Mouse (Mus musculus) hindbrain, embryonic 15.5 days (tissue): ENCODE results near the gene Col4a3. TPM values are rescaled to one million over a fixed set of nuclear protein-coding genes. Genes with fewer than 3 reads are reported as not detected.

Source experiments
- ATAC-seq: fragments of 200-750 bp; cut with Nextera tagmentation; 2 replicates; pipeline ENCODE4 v1.8.0; 2017; ENCODE audit warnings: low read depth, moderate number of reproducible peaks, moderate TSS enrichment; ENCODE audit not compliant: low FRiP score
- H3K27ac ChIP-seq: fragments of 300-500 bp; sonication (generic); replicated peaks from 2 replicates; pipeline ENCODE4 v1.5.1; 2015; ENCODE audit warnings: mild to moderate bottlenecking, inconsistent platforms
- H3K27me3 ChIP-seq: fragments of 300-500 bp; sonication (generic); 2 replicates; pipeline ENCODE4 v1.6.1; 2015; ENCODE audit warnings: control low read depth, inconsistent platforms
- H3K36me3 ChIP-seq: fragments of 300-500 bp; sonication (generic); 2 replicates; pipeline ENCODE4 v1.6.1; 2015; ENCODE audit warnings: control low read depth, inconsistent platforms
- H3K4me1 ChIP-seq: fragments of 300-500 bp; sonication (generic); replicated peaks from 2 replicates; pipeline ENCODE4 v1.6.1; 2015; ENCODE audit warnings: control low read depth, inconsistent platforms
- H3K4me2 ChIP-seq: fragments of 300-500 bp; sonication (generic); 2 replicates; pipeline ENCODE4 v1.6.1; 2015; ENCODE audit warnings: moderate library complexity, mild to moderate bottlenecking, inconsistent platforms
- H3K4me3 ChIP-seq: fragments of 300-500 bp; sonication (generic); 2 replicates; pipeline ENCODE4 v1.5.1; 2015; ENCODE audit warnings: mild to moderate bottlenecking, inconsistent platforms
- H3K9ac ChIP-seq: fragments of 300-500 bp; sonication (generic); 2 replicates; pipeline ENCODE4 v1.6.1; 2015; ENCODE audit warnings: inconsistent platforms
- H3K9me3 ChIP-seq: fragments of 300-500 bp; sonication (generic); 2 replicates; pipeline ENCODE4 v1.6.1; 2016; ENCODE audit warnings: control low read depth, inconsistent platforms
- WGBS: fragments of 180-500 bp; shearing (Covaris S2); methylation state at CpG from one replicate; pipeline ENCODE4 v1.1.7; 2015; 5-methylcytosine and 5-hydroxymethylcytosine counted together
- polyA plus RNA-seq: library from polyadenylated mRNA; unstranded; fragments of >200 nt; fragmentation: Nextera tagmentation; extraction: Ambion mirVana; gene quantifications from 2 replicates; pipeline ENCODE4 v1.2.1, GENCODE M21; 2015

Col4a3 gene
- polyA plus RNA-seq, 1 experiment from 2014 or later: 0.26 TPM

DNA sequence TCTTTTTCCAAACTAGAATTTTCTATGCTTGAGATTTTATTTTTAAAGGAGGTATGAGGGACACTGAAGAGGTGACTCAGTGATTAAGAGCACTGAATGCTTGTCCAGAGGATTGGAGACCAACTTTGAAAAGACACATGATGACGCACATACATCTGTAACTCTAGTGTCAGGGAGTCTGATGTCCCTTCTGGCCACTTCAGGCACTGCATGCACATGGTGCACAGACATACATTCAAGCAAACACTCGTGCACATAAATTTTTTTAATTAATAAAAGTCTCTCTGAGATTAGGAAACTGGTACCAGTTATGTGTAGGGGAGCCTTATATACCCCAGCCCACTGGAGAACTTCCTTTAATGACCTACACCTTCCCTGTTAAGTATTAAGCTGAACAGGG, 10.5 kb upstream of the Col4a3 start:
- 84% methylated on average over 2 of the region's 2 CpGs for WGBS
- no peak overlapping the region for H3K9ac ChIP-seq
- no peak overlapping the region for H3K27ac ChIP-seq
- ATAC-seq: no peak
- H3K27me3 ChIP-seq: no peaks in the 10 kb centered on the region
- H3K4me3 ChIP-seq: no peak overlapping the region
- no peaks in the 10 kb centered on the region for H3K9me3 ChIP-seq
- no peaks in the 10 kb centered on the region for H3K36me3 ChIP-seq
- no peak overlapping the region for H3K4me2 ChIP-seq
- no peaks in the 10 kb centered on the region for H3K4me1 ChIP-seq

DNA sequence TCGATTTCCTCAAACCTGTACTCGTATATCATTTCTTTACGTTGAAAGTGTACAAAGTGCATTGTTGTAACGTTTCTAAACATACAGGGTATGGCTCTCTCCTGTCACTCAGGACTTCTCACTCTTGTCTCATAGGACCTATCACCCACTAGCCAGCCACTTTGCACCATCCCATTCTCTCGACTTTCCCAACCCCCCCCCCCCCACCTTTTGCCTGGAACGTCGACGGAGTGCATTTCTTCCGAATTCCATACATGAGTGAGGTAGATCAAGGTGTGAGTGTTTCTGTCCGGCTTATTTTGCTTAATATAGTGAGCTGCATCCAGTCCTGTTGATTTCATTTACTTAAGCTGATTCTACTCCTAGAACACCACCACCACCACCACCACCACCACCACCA, 9.4 kb upstream of the Col4a3 start:
- Histone ChIP-seq H3K4me3 (no peak overlapping the region), H3K36me3 (no peaks in the 10 kb centered on the region), H3K4me2 (no peak overlapping the region), H3K27me3 (no peaks in the 10 kb centered on the region), H3K9me3 (no peaks in the 10 kb centered on the region), H3K27ac (no peak overlapping the region), H3K4me1 (no peaks in the 10 kb centered on the region), H3K9ac (no peak overlapping the region)
- WGBS: 88% methylated on average over 10 of the region's 10 CpGs
- ATAC-seq: no peak

DNA sequence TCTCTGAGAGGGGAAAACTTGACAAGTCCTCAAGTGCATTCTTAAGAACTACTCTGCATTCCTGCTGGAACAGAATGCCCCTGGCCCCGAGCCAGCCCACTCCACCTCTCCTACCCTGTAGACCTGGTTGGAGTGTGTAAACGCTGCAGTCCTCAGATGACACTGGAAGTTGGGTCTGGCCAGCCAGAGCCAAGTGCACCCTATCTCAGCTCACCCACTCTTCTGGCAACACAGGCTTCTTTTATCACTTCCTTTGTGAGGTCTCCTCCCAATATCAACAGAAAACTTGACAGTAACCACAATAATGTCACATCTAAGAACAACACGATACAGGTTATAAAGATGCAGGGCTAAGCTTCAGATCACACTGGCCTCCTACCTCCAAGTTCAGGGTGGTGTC, 8.8 kb upstream of the Col4a3 start:
- H3K4me1 ChIP-seq: no peaks in the 10 kb centered on the region
- H3K4me3 ChIP-seq: no peak overlapping the region
- H3K27ac ChIP-seq: no peak overlapping the region
- 87% methylated on average over 3 of the region's 3 CpGs for whole genome bisulfite sequencing
- ATAC-seq: no peak
- no peaks in the 10 kb centered on the region for H3K36me3 ChIP-seq
- H3K4me2 ChIP-seq: no peak overlapping the region
- no peak overlapping the region for H3K9ac ChIP-seq
- H3K27me3 ChIP-seq: no peaks in the 10 kb centered on the region
- no peaks in the 10 kb centered on the region for H3K9me3 ChIP-seq

DNA sequence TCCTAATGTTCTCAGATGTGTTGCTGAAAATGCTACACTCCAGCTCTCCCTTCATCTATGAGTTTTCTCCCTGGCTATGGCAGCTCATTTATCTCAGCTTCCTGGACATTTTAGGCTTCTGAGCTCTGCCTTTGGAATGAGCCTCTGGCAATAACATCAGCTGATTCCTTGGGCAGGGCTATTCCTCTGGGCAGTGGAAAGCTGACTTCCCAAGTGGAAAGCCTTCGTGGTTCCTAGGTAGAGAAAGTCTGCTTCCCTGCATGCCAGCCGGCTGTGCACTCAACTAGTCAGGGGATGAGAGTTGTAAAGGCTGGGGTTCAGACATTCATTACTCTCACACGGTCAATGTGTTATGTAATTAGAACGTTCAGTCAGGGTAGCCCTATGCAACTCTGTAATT, 8.4 kb upstream of the Col4a3 start:
- no peaks in the 10 kb centered on the region for H3K36me3 ChIP-seq
- H3K9ac ChIP-seq: no peak overlapping the region
- no peak overlapping the region for H3K27ac ChIP-seq
- no peak overlapping the region for H3K4me2 ChIP-seq
- no peaks in the 10 kb centered on the region for H3K27me3 ChIP-seq
- H3K4me3 ChIP-seq: no peak overlapping the region
- WGBS: 68% methylated on average over 4 of the region's 4 CpGs
- ATAC-seq: no peak
- no peaks in the 10 kb centered on the region for H3K9me3 ChIP-seq
- no peaks in the 10 kb centered on the region for H3K4me1 ChIP-seq

DNA sequence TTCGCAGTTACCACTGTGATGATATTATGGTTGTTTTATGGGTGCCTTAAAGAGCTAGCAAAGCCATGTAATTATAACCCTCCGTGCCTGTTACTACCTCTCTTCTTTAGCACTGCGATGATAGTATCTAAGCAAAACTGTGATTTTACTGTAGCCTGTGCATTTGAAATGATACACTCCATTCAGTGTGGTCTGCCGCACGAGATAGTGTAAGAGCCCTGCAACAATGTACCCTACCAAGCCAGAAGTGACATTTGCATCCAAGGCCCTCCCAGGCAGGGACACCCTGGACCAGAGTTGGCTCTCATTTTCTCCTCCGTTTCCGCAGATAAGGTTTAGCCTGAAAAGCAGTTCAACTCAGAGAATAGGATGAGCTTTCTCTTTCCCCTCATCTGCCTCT, 740 bp upstream of the Col4a3 start:
- no peaks in the 10 kb centered on the region for H3K9me3 ChIP-seq
- H3K4me1 ChIP-seq: peaks cover 12% of the 10 kb centered on the region
- H3K9ac ChIP-seq: no peak overlapping the region
- 76% methylated on average over 7 of the region's 7 CpGs for WGBS
- H3K36me3 ChIP-seq: no peaks in the 10 kb centered on the region
- peak overlapping the region; percentile 72 for H3K4me2 ChIP-seq
- no peak overlapping the region for H3K27ac ChIP-seq
- H3K4me3 ChIP-seq: peak overlapping the region; percentile 37; the same call in 1 of the 2 replicates
- ATAC-seq: no peak
- peaks cover 10% of the 10 kb centered on the region; the same call in 1 of the 2 replicates for H3K27me3 ChIP-seq

DNA sequence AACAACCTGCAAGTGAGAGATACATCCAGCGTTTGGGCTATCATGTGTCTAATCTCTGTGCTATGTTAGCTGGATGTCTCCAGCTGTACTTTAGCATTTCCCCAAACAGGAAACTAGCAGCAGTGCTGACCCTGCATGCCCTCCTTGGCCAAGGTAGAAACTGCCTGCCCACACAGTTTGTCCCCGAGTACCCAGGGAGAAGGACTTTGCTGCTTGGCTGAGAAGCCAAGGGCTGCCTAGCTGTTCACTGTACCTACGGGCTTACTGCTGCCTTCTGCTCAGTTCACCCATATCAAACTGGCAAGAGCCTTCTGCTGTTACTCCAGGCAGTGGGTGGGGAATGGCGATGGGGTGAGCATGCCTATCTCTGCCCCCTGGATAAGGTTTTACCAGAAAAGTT, 3.5 kb downstream of the Col4a3 start:
- peaks cover 12% of the 10 kb centered on the region for H3K4me1 ChIP-seq
- no peak overlapping the region for H3K9ac ChIP-seq
- ATAC-seq: no peak
- WGBS: 75% methylated on average over 4 of the region's 4 CpGs
- H3K36me3 ChIP-seq: no peaks in the 10 kb centered on the region
- no peak overlapping the region for H3K27ac ChIP-seq
- H3K27me3 ChIP-seq: peaks cover 10% of the 10 kb centered on the region; the same call in 1 of the 2 replicates
- H3K4me3 ChIP-seq: no peak overlapping the region
- H3K9me3 ChIP-seq: no peaks in the 10 kb centered on the region
- H3K4me2 ChIP-seq: no peak overlapping the region

DNA sequence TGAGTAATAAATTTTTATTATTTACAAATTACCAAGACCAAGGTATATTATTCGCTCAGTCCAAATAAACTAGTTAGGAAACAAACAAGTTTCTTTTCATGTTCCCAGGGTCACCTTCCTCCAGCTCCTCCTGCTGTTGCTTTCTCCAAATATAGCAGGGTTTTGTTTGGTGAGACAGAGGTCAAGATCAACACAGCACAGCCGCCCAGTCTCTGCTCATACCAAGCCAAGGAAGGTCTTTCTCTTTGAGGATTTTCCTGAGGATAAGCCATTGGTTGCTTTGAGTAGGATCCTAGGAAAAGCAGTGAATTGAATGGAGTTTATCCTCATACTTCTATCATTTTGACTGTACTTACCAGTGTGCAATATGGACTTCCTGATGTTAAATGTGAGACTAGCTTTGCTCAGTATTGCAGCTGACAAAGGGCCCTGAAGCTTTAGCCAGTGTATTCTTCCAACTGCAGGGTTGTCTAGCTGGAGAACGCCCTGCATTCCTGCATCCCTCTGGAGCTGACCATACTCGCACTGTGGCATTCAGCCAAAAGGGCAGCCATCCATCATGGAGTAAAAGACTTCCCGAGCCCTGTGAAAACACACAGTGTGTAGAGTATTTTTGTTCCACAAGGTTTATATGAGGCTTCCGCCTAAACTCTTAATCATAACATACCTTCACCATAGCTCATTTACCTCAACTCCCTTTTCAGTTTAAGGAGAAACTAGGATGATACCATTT, 10.3 kb downstream of the Col4a3 start:
- Histone ChIP-seq H3K27me3 (no peaks in the 10 kb centered on the region), H3K36me3 (no peaks in the 10 kb centered on the region), H3K9me3 (no peaks in the 10 kb centered on the region), H3K4me2 (no peak overlapping the region), H3K4me3 (no peak overlapping the region), H3K4me1 (no peaks in the 10 kb centered on the region), H3K9ac (no peak overlapping the region), H3K27ac (no peak overlapping the region)
- 60% methylated on average over 6 of the region's 6 CpGs for WGBS
- 0 out of 2 replicates have a peak, but pooled peaks have one; percentile 48 for ATAC-seq

DNA sequence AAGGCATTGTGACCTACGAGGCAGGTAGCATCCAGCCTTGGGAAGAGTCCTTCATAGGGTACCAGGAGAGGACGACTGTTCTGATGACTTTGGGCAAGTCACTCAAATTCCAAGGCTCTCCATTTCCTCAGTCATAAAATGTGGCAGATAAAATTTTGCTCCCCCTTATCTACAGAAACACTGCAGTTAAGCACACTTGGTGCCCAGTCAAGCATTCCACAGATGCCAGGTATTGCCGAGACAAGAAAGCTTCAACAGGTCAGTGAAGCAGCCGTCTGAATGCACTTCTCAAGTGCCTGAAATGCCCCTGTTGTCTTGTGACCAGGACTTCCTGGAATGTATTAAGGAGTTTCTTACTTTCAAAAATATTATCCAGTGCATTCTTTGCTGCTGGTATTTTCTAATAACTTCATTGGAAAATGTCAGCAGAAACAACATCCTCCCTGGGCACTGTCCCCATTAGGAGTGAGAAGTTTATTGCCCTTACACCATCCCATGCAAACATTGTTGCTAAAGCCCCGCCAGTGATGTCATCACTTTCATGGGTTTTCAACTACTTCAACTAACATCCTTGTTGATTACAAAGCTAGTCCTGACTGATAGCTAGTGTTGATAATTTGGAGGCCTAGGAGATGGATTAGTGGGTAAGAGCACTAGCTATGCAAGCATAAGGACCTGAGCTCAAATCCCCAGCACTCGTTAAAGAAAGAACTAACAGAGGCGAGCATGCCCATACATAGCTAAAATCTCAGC, 16.7 kb downstream of the Col4a3 start:
- Histone ChIP-seq H3K36me3 (no peaks in the 10 kb centered on the region), H3K27me3 (no peaks in the 10 kb centered on the region), H3K27ac (no peak overlapping the region), H3K4me3 (no peak overlapping the region), H3K9ac (no peak overlapping the region), H3K4me2 (no peak overlapping the region), H3K9me3 (no peaks in the 10 kb centered on the region), H3K4me1 (no peaks in the 10 kb centered on the region)
- WGBS: 80% methylated on average over 7 of the region's 7 CpGs
- no peak for ATAC-seq

DNA sequence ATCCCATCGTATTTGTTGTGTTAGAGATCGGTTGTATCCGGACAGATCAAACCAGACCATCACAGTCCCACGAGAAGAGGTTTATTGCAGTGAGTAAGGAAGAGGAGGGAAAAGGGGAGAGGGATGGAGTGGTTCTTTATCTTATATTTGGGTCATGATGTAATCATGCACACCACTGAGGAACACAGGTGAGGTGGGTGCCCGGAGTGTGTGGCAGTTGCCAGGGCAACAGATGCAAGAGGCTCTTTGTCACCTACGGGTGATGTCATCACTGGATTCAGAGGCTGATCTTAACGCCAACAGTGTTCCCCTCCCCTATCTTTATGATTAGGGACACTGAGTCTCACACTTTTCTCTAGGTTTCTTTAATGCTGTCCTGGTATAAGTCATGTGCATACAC, 18.6 kb downstream of the Col4a3 start:
- WGBS: 89% methylated on average over 7 of the region's 7 CpGs

DNA sequence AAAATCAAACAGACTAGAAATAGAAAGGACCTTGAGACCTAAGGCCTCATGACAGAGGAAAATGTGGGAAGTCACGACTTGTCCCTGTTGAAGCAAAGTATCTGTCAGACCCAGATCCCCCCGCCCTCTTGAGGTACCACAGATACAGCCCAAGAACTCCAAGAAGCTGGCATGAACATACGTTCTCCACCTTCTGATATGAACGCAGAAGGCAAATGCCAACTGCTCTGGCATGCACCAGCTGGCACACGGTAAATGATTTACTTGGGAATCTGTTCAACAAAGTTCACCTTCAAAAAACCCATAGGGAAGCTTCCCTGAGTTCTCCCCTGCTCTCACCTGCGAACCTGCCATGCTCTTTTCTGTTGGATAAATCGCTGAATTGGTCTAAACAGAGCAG, 19.1 kb downstream of the Col4a3 start:
- Histone ChIP-seq H3K4me3 (no peak overlapping the region), H3K9me3 (no peaks in the 10 kb centered on the region), H3K27me3 (no peaks in the 10 kb centered on the region), H3K9ac (no peak overlapping the region), H3K36me3 (no peaks in the 10 kb centered on the region), H3K4me2 (no peak overlapping the region), H3K4me1 (no peaks in the 10 kb centered on the region), H3K27ac (no peak overlapping the region)
- no peak for ATAC-seq
- WGBS: 79% methylated on average over 7 of the region's 7 CpGs

More for the DNA sequence above, 18.6 kb downstream of the Col4a3 start:
- no peak; the same call in 1 of the 2 replicates for ATAC-seq
- no peaks in the 10 kb centered on the region for H3K27me3 ChIP-seq
- no peak overlapping the region for H3K27ac ChIP-seq
- no peak overlapping the region for H3K4me2 ChIP-seq
- H3K36me3 ChIP-seq: no peaks in the 10 kb centered on the region
- no peaks in the 10 kb centered on the region for H3K9me3 ChIP-seq
- H3K9ac ChIP-seq: no peak overlapping the region
- no peak overlapping the region for H3K4me3 ChIP-seq
- no peaks in the 10 kb centered on the region for H3K4me1 ChIP-seq

DNA sequence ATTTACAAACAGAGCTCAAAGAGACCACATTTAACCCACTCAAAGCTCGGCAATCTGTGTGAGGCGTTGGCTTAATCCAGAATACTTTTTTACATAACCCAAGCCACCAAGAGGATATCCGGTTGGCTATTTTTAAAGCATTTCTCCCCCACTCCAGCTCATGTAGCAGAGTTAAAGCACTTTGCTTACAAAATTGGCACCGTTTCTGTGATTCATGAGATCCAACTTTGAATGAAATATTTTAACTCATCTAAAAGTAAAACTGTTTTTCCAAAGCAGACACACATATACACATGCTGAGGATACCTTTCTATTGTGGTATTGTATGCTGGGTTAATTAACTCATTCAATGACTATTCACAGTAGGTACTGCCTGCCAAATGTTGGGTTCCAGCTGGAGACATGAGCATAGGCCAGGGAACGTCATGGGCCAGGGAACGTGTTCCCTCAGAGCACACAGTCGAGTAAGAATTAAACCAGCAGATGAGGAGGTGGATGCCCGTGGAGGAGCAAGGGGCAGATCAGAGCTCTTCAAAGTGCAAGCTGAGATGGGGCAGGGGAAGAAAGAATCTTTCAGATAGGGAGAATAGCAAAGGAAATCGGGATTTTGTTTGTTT, 22.0 kb downstream of the Col4a3 start:
- H3K4me1 ChIP-seq: no peaks in the 10 kb centered on the region
- H3K27ac ChIP-seq: no peak overlapping the region
- no peak for ATAC-seq
- 76% methylated on average over 9 of the region's 9 CpGs for whole genome bisulfite sequencing
- H3K36me3 ChIP-seq: no peaks in the 10 kb centered on the region
- H3K27me3 ChIP-seq: no peaks in the 10 kb centered on the region
- H3K9ac ChIP-seq: no peak overlapping the region
- no peak overlapping the region for H3K4me2 ChIP-seq
- no peaks in the 10 kb centered on the region for H3K9me3 ChIP-seq
- H3K4me3 ChIP-seq: no peak overlapping the region

DNA sequence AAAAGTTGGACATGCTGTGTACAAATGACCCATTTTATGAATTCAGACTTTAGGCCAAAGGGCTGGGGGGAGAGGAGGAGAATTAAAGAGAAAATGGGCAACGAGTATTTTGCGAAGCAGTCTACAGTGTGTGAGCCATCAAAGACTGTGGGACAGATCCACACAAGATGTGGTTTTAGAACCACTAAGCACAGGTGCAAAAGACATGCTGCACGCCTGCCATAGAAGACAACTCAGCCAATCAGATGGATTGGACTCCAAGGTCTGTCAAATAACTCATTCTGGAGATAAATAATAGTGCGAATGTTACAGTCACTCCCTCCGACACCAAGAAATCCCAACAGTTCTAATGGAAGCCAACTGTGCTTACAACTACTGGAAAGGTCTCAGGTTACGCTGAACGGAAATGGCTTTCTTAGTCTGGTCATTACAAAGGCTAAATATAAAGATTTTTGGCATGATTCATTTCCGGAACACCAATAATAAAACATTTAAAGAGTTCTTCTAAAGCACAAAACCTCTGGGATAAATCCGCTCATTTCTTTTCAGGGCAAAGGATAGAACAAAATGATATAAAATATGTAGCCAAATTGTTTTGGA, 25.4 kb downstream of the Col4a3 start:
- Histone ChIP-seq H3K4me1 (no peaks in the 10 kb centered on the region), H3K9ac (no peak overlapping the region), H3K27me3 (no peaks in the 10 kb centered on the region), H3K4me3 (no peak overlapping the region), H3K36me3 (no peaks in the 10 kb centered on the region), H3K27ac (no peak overlapping the region), H3K9me3 (no peaks in the 10 kb centered on the region), H3K4me2 (no peak overlapping the region)
- ATAC-seq: no peak
- 91% methylated on average over 9 of the region's 9 CpGs for WGBS
